Mouse (Mus musculus) midbrain, embryonic 15.5 days (tissue): ENCODE data around the gene Dmwd. TPM values are rescaled to one million over a fixed set of nuclear protein-coding genes. Genes with fewer than 3 reads are reported as not detected.

Experiments used
- ATAC-seq: fragments of 200-750 bp; cut with Nextera tagmentation; replicated peaks from 2 replicates; pipeline ENCODE4 v1.8.0; 2017; ENCODE audit warnings: moderate TSS enrichment
- H3K27ac ChIP-seq: fragments of 300-500 bp; sonication (generic); 2 replicates; pipeline ENCODE4 v1.5.1; 2015; ENCODE audit warnings: mild to moderate bottlenecking, inconsistent platforms
- H3K27me3 ChIP-seq: fragments of 300-500 bp; sonication (generic); replicated peaks from 2 replicates; pipeline ENCODE4 v1.6.1; 2015; ENCODE audit warnings: inconsistent platforms
- H3K36me3 ChIP-seq: fragments of 300-500 bp; sonication (generic); replicated peaks from 2 replicates; pipeline ENCODE4 v1.6.1; 2015; ENCODE audit warnings: inconsistent platforms
- H3K4me1 ChIP-seq: fragments of 300-500 bp; sonication (generic); 2 replicates; pipeline ENCODE4 v1.6.1; 2015; ENCODE audit warnings: inconsistent platforms
- H3K4me2 ChIP-seq: fragments of 300-500 bp; sonication (generic); 2 replicates; pipeline ENCODE4 v1.6.1; 2015; ENCODE audit warnings: inconsistent platforms, mild to moderate bottlenecking, moderate library complexity
- H3K4me3 ChIP-seq: fragments of 300-500 bp; sonication (generic); 2 replicates; pipeline ENCODE4 v1.5.1; 2015; ENCODE audit warnings: mild to moderate bottlenecking, inconsistent platforms
- H3K9ac ChIP-seq: fragments of 300-500 bp; sonication (generic); 2 replicates; pipeline ENCODE4 v1.6.1; 2015; ENCODE audit warnings: mild to moderate bottlenecking, inconsistent platforms
- H3K9me3 ChIP-seq: fragments of 300-500 bp; sonication (generic); 2 replicates; pipeline ENCODE4 v1.6.1; 2016; ENCODE audit warnings: inconsistent platforms
- WGBS: fragments of 180-500 bp; shearing (Covaris S2); methylation state at CpG from one replicate; pipeline ENCODE4 v1.1.7; 2015; ENCODE audit warnings: mixed read lengths; 5-methylcytosine and 5-hydroxymethylcytosine counted together
- polyA plus RNA-seq: library from polyadenylated mRNA; unstranded; fragments of >200 nt; fragmentation: Nextera tagmentation; extraction: Ambion mirVana; gene quantifications from 2 replicates; pipeline ENCODE4 v1.2.1, GENCODE M21; 2015

The Dmwd gene
- polyA plus RNA-seq, 1 experiment from 2014 or later, result 34.2 TPM

DNA sequence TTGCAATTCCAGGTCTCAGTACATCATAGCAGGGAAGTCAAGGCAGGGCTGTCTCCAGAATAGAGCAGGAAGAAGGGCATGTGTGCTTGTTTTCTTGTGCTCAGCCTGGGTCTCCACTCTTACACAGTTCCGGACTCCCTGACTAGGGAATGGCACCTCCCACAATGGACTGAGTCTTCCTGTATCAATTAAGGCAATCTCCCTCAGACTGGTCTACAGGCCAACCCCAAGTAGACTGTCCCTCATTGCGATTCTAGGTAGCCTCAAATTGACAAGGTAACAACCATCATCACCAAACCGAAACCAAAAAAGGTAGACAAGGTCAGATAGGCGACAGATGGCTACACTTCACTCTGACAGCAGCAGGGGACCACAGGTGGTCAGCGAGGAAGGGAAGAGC is 796 bp upstream of the Dmwd start:
- H3K27ac ChIP-seq, result peak overlapping the region; percentile 79
- H3K9me3 ChIP-seq, result no peaks in the 10 kb centered on the region
- WGBS, result 56% methylated on average over 5 of the region's 5 CpGs
- H3K4me1 ChIP-seq, result peaks cover 23% of the 10 kb centered on the region
- peak overlapping the region; percentile 93 for H3K4me3 ChIP-seq
- H3K9ac ChIP-seq, result peak overlapping the region; percentile 34
- ATAC-seq, result peak; percentile 16
- H3K27me3 ChIP-seq, result no peaks in the 10 kb centered on the region
- H3K4me2 ChIP-seq, result peak overlapping the region; percentile 65
- peaks cover 17% of the 10 kb centered on the region for H3K36me3 ChIP-seq

DNA sequence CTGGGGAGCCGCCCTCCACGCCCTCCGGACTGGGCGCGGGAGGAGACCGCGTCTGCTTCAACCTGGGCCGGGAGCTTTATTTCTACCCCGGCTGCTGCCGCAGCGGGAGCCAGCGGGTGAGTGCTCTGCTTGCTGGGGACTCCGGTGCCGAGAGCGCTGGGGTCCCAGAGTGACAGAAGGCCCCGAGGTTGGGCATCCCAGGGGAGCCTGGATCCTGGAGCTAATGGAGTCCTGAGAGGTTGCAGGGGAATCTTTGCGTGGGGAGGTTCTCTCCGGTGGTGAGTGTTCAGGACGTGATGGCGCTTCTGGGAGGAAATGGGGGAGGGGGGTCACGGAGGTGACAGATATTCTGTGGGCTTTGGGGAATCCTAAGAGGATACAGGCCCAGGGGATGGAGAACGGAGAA is 562 bp downstream of the Dmwd start:
- peaks cover 23% of the 10 kb centered on the region for H3K4me1 ChIP-seq
- H3K9me3 ChIP-seq, result no peaks in the 10 kb centered on the region
- 1% methylated on average over 22 of the region's 22 CpGs for WGBS
- no peaks in the 10 kb centered on the region for H3K27me3 ChIP-seq
- peak overlapping the region; percentile 79 for H3K27ac ChIP-seq
- H3K36me3 ChIP-seq, result peaks cover 26% of the 10 kb centered on the region
- peak; percentile 13 for ATAC-seq
- peak overlapping the region; percentile 93 for H3K4me3 ChIP-seq
- H3K9ac ChIP-seq, result peak overlapping the region; percentile 97
- H3K4me2 ChIP-seq, result peak overlapping the region; percentile 65

DNA sequence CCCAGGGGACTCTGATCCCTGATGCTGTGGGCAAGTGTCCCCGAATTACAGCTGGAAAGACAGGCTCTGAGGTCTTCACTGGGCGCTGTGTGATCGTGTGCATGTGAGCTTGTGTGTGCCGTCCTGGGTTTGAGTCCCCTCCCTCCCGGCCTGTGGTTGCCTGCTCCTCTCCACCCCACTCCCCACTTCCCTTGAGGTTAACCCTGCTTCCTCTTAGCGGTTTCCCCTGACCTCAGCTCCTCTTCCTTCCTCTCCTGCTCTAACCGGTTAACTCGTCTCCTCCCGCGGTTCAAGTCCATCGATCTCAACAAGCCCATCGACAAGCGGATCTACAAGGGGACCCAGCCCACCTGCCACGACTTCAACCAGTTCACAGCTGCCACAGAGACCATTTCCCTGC is 1.7 kb downstream of the Dmwd start:
- Histone ChIP-seq H3K27ac (no peak overlapping the region), H3K36me3 (peaks cover 37% of the 10 kb centered on the region), H3K4me3 (peak overlapping the region; percentile 93), H3K9ac (0 out of 2 replicates have a peak overlapping the region, but pooled peaks have one; percentile 97), H3K4me1 (peaks cover 23% of the 10 kb centered on the region), H3K27me3 (no peaks in the 10 kb centered on the region), H3K9me3 (no peaks in the 10 kb centered on the region), H3K4me2 (peak overlapping the region; percentile 65)
- 69% methylated on average over 14 of the region's 14 CpGs for WGBS
- ATAC-seq, result no peak

DNA sequence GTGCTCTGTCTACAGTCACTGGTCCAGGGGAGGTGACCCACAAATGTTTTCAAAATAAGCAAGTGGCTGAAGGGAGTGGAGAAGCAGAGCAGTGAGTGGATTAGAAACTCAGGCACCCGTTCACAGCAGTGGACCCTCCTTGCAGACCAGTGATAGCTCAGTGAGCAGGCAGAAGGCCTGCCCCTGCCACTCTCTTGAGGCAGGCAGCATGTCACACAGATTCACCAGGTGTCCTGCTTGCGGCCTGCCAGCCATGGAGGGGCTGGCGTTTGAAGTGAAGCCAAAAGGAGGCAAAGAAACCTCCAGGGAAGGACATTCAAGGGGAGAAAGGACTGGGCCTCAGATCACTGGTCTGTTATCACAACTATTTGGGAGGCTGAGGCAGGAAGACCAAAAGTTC is 2.7 kb downstream of the Dmwd start:
- Histone ChIP-seq H3K4me1 (peaks cover 32% of the 10 kb centered on the region), H3K27me3 (no peaks in the 10 kb centered on the region), H3K4me2 (no peak overlapping the region), H3K36me3 (peaks cover 41% of the 10 kb centered on the region), H3K9ac (no peak overlapping the region), H3K4me3 (no peak overlapping the region), H3K9me3 (no peaks in the 10 kb centered on the region), H3K27ac (no peak overlapping the region)
- no peak for ATAC-seq
- 89% methylated on average over 3 of the region's 3 CpGs for WGBS

DNA sequence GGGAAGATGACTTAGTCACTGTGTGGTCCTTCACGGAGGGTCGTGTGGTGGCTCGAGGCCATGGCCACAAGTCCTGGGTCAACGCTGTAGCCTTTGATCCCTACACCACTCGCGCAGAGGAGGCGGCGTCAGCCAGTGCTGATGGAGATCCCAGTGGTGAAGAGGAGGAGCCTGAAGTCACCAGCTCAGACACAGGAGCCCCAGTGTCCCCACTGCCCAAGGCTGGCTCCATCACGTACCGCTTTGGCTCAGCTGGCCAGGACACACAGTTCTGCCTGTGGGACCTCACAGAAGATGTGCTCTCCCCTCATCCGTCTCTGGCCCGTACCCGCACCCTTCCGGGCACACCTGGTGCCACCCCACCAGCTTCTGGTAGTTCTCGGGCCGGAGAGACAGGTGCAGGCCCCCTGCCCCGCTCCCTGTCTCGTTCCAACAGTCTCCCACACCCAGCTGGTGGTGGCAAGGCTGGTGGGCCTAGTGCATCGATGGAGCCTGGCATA is 4.5 kb downstream of the Dmwd start:
- 91% methylated on average over 19 of the region's 19 CpGs for WGBS
- H3K9me3 ChIP-seq, result no peaks in the 10 kb centered on the region
- ATAC-seq, result no peak
- H3K27me3 ChIP-seq, result peaks cover 3% of the 10 kb centered on the region; the same call in 1 of the 2 replicates
- peaks cover 32% of the 10 kb centered on the region for H3K4me1 ChIP-seq
- no peak overlapping the region for H3K4me2 ChIP-seq
- H3K4me3 ChIP-seq, result no peak overlapping the region
- no peak overlapping the region for H3K27ac ChIP-seq
- H3K9ac ChIP-seq, result no peak overlapping the region
- H3K36me3 ChIP-seq, result peaks cover 41% of the 10 kb centered on the region

DNA sequence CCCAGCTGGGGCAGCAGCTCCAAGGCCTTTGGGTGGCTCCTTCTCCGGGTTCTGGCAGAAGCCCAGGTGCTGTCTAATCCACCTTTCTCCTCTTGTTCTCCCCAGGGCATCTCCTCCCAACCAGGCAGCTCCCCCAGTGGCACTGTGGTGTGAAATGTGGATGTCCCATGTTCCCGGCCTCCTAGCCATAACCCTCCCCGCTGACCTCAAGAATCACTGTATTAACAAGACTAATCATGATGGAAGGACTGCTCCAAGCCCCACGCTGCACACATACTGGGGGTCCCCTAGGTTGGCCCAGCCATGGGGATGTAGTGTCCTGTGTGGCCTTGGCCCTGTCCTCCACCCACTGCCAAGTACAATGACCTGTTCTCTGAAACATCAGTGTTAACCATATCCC is 6.1 kb downstream of the Dmwd start:
- Histone ChIP-seq H3K27ac (no peak overlapping the region), H3K4me3 (no peak overlapping the region), H3K4me2 (no peak overlapping the region), H3K27me3 (peaks cover 3% of the 10 kb centered on the region; the same call in 1 of the 2 replicates), H3K36me3 (peaks cover 41% of the 10 kb centered on the region), H3K9ac (no peak overlapping the region), H3K4me1 (peaks cover 30% of the 10 kb centered on the region), H3K9me3 (no peaks in the 10 kb centered on the region)
- 87% methylated on average over 4 of the region's 4 CpGs for WGBS
- ATAC-seq, result no peak

DNA sequence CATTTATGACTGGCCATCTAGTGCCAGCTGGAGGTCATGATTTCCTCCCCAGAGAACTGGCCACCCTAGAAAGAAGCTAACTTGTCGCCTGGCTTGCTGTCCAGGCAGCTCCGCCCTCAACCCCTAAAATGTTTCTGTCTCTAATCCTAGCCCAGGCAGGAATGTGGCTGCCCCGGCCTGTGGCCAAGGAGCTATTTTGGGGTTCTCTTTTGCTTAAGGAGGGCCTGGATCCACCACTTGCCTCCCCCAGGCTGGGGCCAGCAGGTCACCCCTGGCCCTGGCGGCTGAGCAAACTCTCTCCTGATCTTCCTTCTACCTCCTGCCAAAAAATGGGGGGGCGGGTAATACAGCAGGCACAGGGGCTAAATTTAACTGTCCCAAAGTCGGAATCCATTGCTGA is 7.1 kb downstream of the Dmwd start:
- Histone ChIP-seq H3K27me3 (peaks cover 3% of the 10 kb centered on the region; the same call in 1 of the 2 replicates), H3K4me1 (peaks cover 21% of the 10 kb centered on the region; the same call in 1 of the 2 replicates), H3K36me3 (peaks cover 43% of the 10 kb centered on the region), H3K4me3 (no peak overlapping the region), H3K27ac (no peak overlapping the region), H3K9me3 (no peaks in the 10 kb centered on the region), H3K4me2 (no peak overlapping the region), H3K9ac (no peak overlapping the region)
- WGBS, result 70% methylated on average over 6 of the region's 6 CpGs
- ATAC-seq, result no peak

DNA sequence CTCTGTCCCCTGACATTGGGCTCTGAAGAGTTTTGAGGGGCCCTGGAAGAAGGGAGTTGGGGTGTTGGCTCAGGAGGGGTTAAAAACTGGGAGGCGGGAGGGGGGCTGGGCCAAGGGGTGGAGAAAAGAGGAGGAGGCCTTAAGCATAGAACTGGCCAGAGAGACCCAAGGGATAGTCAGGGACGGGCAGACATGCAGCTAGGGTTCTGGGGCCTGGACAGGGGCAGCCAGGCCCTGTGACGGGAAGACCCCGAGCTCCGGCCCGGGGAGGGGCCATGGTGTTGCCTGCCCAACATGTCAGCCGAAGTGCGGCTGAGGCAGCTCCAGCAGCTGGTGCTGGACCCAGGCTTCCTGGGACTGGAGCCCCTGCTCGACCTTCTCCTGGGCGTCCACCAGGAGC is 7.7 kb downstream of the Dmwd start, which contains the start of gene Dmpk:
Gene Dmpk, plus strand, starts transcription at position 149 of the 400 bp plus-strand sequence.
- peaks cover 3% of the 10 kb centered on the region; the same call in 1 of the 2 replicates for H3K27me3 ChIP-seq
- no peaks in the 10 kb centered on the region for H3K9me3 ChIP-seq
- H3K4me1 ChIP-seq, result peaks cover 19% of the 10 kb centered on the region; the same call in 1 of the 2 replicates
- no peak within 1 kb of the TSS for H3K4me3 ChIP-seq
- peaks cover 39% of the 10 kb centered on the region for H3K36me3 ChIP-seq
- 50% methylated on average over 10 of the region's 10 CpGs for WGBS
- no peak within 1 kb of the TSS for H3K27ac ChIP-seq
- H3K9ac ChIP-seq, result no peak within 1 kb of the TSS
- H3K4me2 ChIP-seq, result no peak within 1 kb of the TSS
- ATAC-seq, result 0 out of 2 replicates have a peak, but pooled peaks have one; percentile 13

DNA sequence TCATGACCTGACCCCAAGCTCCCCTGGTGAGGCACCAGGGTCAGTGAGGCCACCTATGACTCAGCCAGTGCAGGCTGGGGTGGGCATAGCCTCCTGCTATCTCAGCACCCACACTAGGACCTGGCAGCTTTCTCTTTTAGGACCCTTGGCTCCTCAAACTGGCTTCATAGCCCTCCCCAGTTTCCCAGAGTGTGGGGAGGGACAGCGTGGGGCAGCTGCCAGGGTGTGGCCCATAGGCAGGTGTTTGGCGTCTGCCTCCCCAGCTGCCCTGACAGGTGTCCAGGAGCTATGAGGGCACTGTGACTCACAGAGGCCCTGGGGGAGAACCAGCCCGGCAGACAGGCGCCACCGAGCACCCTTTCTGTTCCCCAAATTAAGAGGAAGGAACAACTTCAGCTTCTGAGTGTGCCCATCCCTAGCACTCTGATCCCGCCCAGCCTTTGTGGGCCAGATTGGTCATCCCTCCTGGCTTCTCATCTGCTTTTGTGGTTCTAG is 8.3 kb downstream of the Dmwd start:
- WGBS, result 82% methylated on average over 6 of the region's 6 CpGs
- Histone ChIP-seq H3K4me1 (peaks cover 19% of the 10 kb centered on the region; the same call in 1 of the 2 replicates), H3K27ac (no peak overlapping the region), H3K4me3 (no peak overlapping the region), H3K36me3 (peaks cover 33% of the 10 kb centered on the region), H3K9me3 (no peaks in the 10 kb centered on the region), H3K9ac (no peak overlapping the region), H3K4me2 (no peak overlapping the region), H3K27me3 (peaks cover 3% of the 10 kb centered on the region; the same call in 1 of the 2 replicates)
- ATAC-seq, result no peak

DNA sequence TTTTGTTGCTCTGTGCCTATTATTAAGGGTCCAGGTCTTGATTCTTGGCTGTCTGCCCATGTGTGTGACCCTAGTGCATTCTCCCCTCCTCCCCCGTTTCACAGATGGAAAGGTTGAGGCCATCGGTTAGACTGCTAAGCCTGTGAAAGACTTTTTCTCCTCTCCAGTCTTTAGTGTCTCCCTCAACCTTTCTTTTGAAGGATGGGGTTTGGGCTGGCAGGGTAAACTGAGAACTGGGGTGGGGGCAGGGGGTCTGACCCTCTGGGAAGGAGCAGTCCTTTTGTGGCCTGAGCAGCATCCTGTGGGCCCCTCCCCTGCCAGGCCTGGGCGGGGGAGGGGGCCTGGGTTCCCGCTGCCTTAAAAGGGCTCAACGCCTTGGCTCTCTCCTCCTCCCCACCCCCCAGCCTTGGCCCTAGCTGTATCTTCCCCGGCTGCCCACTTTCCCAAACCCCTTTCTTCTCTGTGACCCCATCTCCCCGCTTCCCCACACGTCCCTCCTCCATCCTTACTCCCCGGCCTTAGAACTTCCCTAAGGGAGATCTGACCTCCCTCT is 9.0 kb downstream of the Dmwd start:
- H3K4me3 ChIP-seq, result no peak overlapping the region
- H3K9me3 ChIP-seq, result no peaks in the 10 kb centered on the region
- H3K4me2 ChIP-seq, result no peak overlapping the region
- H3K27me3 ChIP-seq, result peaks cover 3% of the 10 kb centered on the region; the same call in 1 of the 2 replicates
- ATAC-seq, result no peak
- H3K36me3 ChIP-seq, result peaks cover 31% of the 10 kb centered on the region
- 28% methylated on average over 9 of the region's 9 CpGs for WGBS
- peaks cover 19% of the 10 kb centered on the region; the same call in 1 of the 2 replicates for H3K4me1 ChIP-seq
- H3K9ac ChIP-seq, result no peak overlapping the region
- H3K27ac ChIP-seq, result no peak overlapping the region

DNA sequence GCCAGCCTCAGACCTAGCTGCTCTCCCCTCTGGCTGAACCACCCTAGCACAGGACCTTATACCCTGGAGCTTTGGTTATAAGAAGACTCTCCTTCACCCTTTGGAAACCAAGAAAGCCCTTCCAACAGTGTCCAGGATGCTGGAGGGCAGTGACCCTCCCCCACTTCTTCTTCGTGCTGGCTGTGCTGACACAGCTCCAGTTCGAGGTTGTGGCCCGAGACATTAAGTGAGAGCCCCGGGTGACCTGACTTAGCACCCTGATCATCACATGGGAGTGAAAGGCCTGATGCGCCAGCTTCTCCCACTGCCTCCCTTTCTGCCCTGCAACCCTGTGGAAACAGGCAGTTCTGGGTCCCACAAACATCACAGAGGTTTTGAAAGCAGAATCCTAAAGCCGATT is 9.5 kb downstream of the Dmwd start:
- Histone ChIP-seq H3K4me1 (peaks cover 19% of the 10 kb centered on the region; the same call in 1 of the 2 replicates), H3K27ac (no peak overlapping the region), H3K9ac (no peak overlapping the region), H3K36me3 (peaks cover 28% of the 10 kb centered on the region), H3K4me3 (no peak overlapping the region), H3K4me2 (no peak overlapping the region), H3K9me3 (no peaks in the 10 kb centered on the region), H3K27me3 (peaks cover 3% of the 10 kb centered on the region; the same call in 1 of the 2 replicates)
- ATAC-seq, result no peak
- 14% methylated on average over 6 of the region's 6 CpGs for WGBS

DNA sequence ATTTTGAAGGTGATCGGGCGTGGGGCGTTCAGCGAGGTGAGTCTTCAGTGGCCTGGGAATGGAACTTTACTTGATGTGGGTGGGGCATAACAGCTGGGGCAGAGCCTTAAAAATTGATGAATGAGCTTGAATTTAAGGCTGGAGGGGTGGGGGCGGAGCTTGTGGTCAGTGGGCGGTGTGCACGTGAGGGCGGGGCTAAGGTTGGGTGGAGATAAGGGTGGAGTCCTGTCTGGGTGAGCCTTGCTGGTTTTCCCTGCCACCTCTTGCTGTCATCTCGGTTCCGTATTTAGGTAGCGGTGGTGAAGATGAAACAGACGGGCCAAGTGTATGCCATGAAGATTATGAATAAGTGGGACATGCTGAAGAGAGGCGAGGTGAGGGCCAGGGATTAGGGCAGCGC is 10.0 kb downstream of the Dmwd start:
- Histone ChIP-seq H3K9me3 (no peaks in the 10 kb centered on the region), H3K27ac (no peak overlapping the region), H3K4me1 (peaks cover 19% of the 10 kb centered on the region; the same call in 1 of the 2 replicates), H3K4me3 (no peak overlapping the region), H3K36me3 (peaks cover 23% of the 10 kb centered on the region), H3K27me3 (peaks cover 8% of the 10 kb centered on the region; the same call in 1 of the 2 replicates), H3K4me2 (no peak overlapping the region), H3K9ac (no peak overlapping the region)
- WGBS, result 18% methylated on average over 14 of the region's 14 CpGs
- no peak for ATAC-seq
